Mouse (Mus musculus) frontal cortex, adult 2 months (tissue): ENCODE measurements around the gene Gsta4. TPM values are rescaled to one million over a fixed set of nuclear protein-coding genes. Genes with fewer than 3 reads are reported as not detected.
"Not testable (repeated sequence)": the region's sequence is repeated elsewhere in the genome, so short reads cannot be mapped to it uniquely, and the experiment has no call there.

Source experiments
- DNase-seq, 2 experiments: peaks; one replicate each; pipeline ENCODE4 v3.0.0; 2022; ENCODE audit warnings: low spot score in 1 of 2; ENCODE audit errors: extremely low spot score in 1 of 2
- polyA plus RNA-seq: library from polyadenylated mRNA; depleted of rRNA; stranded (reverse); fragments of >200 nt; gene quantifications from 2 replicates; pipeline ENCODE4 v1.2.3, GENCODE M21; 2012; rRNA removed

Gene Gsta4
- polyA plus RNA-seq, 1 experiment = 94.2 TPM

DNA sequence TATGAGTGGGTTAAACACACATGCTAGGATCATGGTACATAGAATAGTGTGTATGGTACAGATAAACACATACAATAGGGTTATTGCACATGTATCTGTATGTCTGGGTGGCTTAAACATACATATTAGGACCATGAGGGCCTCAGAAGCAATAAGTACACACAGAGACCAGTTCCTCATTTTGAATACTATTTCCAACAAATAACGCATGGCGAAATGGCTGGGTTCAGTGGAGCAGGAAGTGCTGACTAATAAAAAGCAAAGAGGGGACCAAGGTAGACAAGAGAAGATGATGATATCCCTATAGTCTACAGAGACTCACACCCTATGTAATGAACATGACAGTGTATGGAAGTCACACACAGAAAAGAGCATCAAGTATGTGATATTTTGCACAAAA, 45.5 kb downstream of the Gsta4 start:
- DNase-seq = no peak

- not testable (repeated sequence) for DNase-seq
Observed at GRCm38 (mm10) chr9:78229658-78230057, 47.1 kb downstream of the Gsta4 start.

- not testable (repeated sequence) for DNase-seq
Observed at GRCm38 (mm10) chr9:78230461-78230860, 47.9 kb downstream of the Gsta4 start, which contains the start of gene Gsta1. TSS of gene Gsta1 (plus strand) at chr9:78230656.

DNA sequence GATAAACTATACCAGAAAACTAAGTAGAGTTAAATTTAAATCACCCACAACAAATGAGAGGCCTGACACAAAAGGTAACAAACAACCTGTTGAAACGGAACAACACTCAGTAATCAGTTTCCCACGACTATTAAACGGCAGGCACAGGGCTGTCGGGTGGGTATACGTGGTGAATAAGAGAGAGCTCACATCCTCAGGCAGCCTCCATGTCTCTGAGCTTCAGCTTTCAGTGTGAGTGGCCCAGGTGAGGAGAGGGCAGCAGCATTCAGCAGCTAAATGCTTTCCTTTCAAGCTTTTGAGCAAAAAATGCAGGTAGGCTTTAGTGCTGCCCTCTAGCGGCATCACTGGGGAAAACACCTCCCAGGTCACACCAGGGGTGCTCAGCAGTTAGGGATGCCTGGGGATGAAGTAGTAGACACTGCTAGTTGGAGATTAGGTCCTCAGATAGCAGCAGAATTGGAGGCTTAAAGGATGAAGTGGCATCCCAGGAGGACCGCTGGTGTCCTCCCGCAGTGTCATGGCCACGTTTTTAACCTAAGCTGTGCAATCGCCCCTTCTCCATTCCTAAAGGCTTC, 50.6 kb downstream of the Gsta4 start:
- not testable (repeated sequence) for DNase-seq

- not testable (repeated sequence) for DNase-seq
Observed at GRCm38 (mm10) chr9:78255683-78256470, 73.3 kb downstream of the Gsta4 start.

- DNase-seq = not testable (repeated sequence)
Observed at GRCm38 (mm10) chr9:78256914-78257313, 74.3 kb downstream of the Gsta4 start, which contains the start of gene Gm3776. TSS of gene Gm3776 (plus strand) at chr9:78257129.

Other genes starting within 250 kb of the Gsta4 start
- 0.08 TPM in 1 of 2 replicates, not detected in the other for gene Gcm1, start 130.8 kb upstream of the Gsta4 start, polyA plus RNA-seq
- gene Fbxo9, start 73.7 kb upstream of the Gsta4 start, polyA plus RNA-seq = 124 TPM in 2 replicates
- gene Ick, start 73.6 kb upstream of the Gsta4 start, polyA plus RNA-seq = 15.6 and 16.2 TPM in 2 replicates
- not detected in 2 replicates for gene Gsta1, start 47.9 kb downstream of the Gsta4 start, polyA plus RNA-seq
- not detected in 2 replicates for gene Gm3776, start 74.4 kb downstream of the Gsta4 start, polyA plus RNA-seq
- not detected in 2 replicates for gene Gm10639, start 107.1 kb downstream of the Gsta4 start, polyA plus RNA-seq
- not detected in 2 replicates for gene Omt2a, start 132.0 kb downstream of the Gsta4 start, polyA plus RNA-seq
- not detected in 2 replicates for gene Omt2b, start 144.8 kb downstream of the Gsta4 start, polyA plus RNA-seq
- gene Gsta2, start 173.0 kb downstream of the Gsta4 start, polyA plus RNA-seq = 0.21 TPM in 1 of 2 replicates, not detected in the other
- 0.18 TPM in 1 of 2 replicates, not detected in the other for gene Dppa5a, start 185.4 kb downstream of the Gsta4 start, polyA plus RNA-seq
- gene Ooep, start 196.0 kb downstream of the Gsta4 start, polyA plus RNA-seq = 0.06 and 0.08 TPM in 2 replicates
- gene Ddx43, start 213.0 kb downstream of the Gsta4 start, polyA plus RNA-seq = 0.19 and 0.30 TPM in 2 replicates